Mouse (Mus musculus) testis, adult 2 months (tissue): ENCODE results near the gene Csrnp2. TPM values are rescaled to one million over a fixed set of nuclear protein-coding genes. Genes with fewer than 3 reads are reported as not detected.
"Not testable (repeated sequence)": the region's sequence is repeated elsewhere in the genome, so short reads cannot be mapped to it uniquely, and the experiment has no call there.

ENCODE experiments used
- H3K27ac ChIP-seq: fragments of 200-500 bp; 2 replicates; pipeline ENCODE4 v1.5.1; 2012; ENCODE audit warnings: low read depth, low read length; ENCODE audit not compliant: control insufficient read depth, insufficient read depth
- H3K27me3 ChIP-seq: fragments of 200-500 bp; 2 replicates; pipeline ENCODE4 v1.6.1; 2012; ENCODE audit warnings: mild to moderate bottlenecking, low read length, moderate library complexity; ENCODE audit not compliant: control insufficient read depth, insufficient read depth
- H3K36me3 ChIP-seq: fragments of 200-500 bp; 2 replicates; pipeline ENCODE4 v1.6.1; 2012; ENCODE audit warnings: mild to moderate bottlenecking, low read length; ENCODE audit not compliant: control insufficient read depth, insufficient read depth
- H3K4me1 ChIP-seq: fragments of 200-500 bp; 2 replicates; pipeline ENCODE4 v1.6.1; 2012; ENCODE audit warnings: low read length; ENCODE audit not compliant: control insufficient read depth, insufficient read depth
- H3K4me3 ChIP-seq: fragments of 200-500 bp; 2 replicates; pipeline ENCODE4 v1.5.1; 2012; ENCODE audit warnings: low read depth, mild to moderate bottlenecking, low read length, moderate library complexity, mixed read lengths; ENCODE audit not compliant: control insufficient read depth
- CTCF ChIP-seq: fragments of 200-500 bp; IDR thresholded peaks from 2 replicates; pipeline ENCODE4 v1.5.1; 2012; ENCODE audit warnings: low read depth, mild to moderate bottlenecking, inconsistent platforms, low read length, moderate library complexity; ENCODE audit not compliant: control insufficient read depth, insufficient read depth, insufficient replicate concordance
- POLR2A ChIP-seq: fragments of 200-500 bp; IDR thresholded peaks from 2 replicates; pipeline ENCODE4 v1.6.1; 2012; ENCODE audit warnings: low read depth, mild to moderate bottlenecking, inconsistent platforms, low read length, moderate library complexity; ENCODE audit not compliant: control insufficient read depth
- polyA plus RNA-seq: library from polyadenylated mRNA; depleted of rRNA; stranded (reverse); fragments of >200 nt; gene quantifications from 2 replicates; pipeline ENCODE4 v1.2.3, GENCODE M21; 2012; rRNA removed

The Csrnp2 gene
- 12.2 and 12.5 TPM in 2 replicates for polyA plus RNA-seq

- H3K4me3 ChIP-seq, result peak within 1 kb of the TSS; percentile 91
- peaks cover 6% of the 10 kb centered on the region for H3K4me1 ChIP-seq
- TF ChIP-seq CTCF, result peak; percentile 3; the same call in 1 of the 2 replicates
- TF ChIP-seq POLR2A, result peak; percentile 98
- peak within 1 kb of the TSS; percentile 59 for H3K27ac ChIP-seq
- no peaks in the 10 kb centered on the region for H3K27me3 ChIP-seq
- H3K36me3 ChIP-seq, result no peaks in the 10 kb centered on the region
These were observed at the start of gene Csrnp2 for GRCm38 (mm10) chr15:100495102-100495501. Gene Csrnp2 (minus strand): TSS chr15:100495488.

GRCm38 (mm10) chr15:100543651-100544030 is 48.4 kb upstream of the Csrnp2 start:
- H3K27me3 ChIP-seq, H3K36me3 ChIP-seq, H3K4me1 ChIP-seq, H3K27ac ChIP-seq, H3K4me3 ChIP-seq: not testable (repeated sequence)

GRCm38 (mm10) chr15:100542876-100543650 is 47.8 kb upstream of the Csrnp2 start:
- H3K27me3 ChIP-seq, H3K36me3 ChIP-seq, H3K4me1 ChIP-seq, H3K27ac ChIP-seq, H3K4me3 ChIP-seq: not testable (repeated sequence)

DNA sequence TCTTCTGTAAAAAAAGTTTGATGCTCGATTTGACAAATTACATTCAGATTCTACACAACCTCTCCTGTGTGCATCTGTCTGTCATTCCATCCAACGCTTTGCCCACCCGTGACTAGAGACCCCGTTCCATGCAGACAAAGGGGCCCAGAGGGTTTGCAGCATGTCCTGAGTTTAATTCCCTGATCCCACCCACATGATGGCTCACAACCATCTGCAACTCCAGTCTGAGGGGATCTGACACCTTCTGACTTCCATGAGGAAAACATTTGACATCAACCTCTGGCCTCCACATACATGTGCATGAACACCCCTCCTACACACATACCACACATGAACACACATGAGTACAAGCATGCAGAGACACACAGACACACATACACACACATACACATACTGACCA is 46.1 kb upstream of the Csrnp2 start:
- Histone ChIP-seq H3K4me3 (no peak overlapping the region), H3K4me1 (no peaks in the 10 kb centered on the region), H3K27me3 (no peaks in the 10 kb centered on the region), H3K36me3 (no peaks in the 10 kb centered on the region), H3K27ac (no peak overlapping the region)
- TF ChIP-seq POLR2A (no peak), CTCF (no peak)

DNA sequence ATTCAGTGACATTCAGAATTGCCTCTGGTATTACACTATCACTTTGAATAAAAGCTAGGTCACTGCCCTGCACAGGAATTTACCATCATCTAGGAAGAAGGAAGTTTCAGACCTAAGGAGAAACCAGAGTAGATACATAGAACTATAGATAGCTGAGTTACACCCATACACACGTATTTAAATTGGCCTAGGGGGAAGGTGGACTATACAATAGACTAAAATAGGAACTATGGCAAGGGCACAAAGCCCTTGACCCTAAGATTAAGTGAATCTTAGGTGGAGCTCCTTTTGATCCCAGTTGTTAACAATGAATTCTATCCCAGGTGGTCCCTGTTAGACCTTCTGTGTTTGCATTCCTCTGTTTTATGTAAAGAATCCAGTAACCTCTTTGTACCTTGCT is 45.7 kb upstream of the Csrnp2 start:
- H3K27me3 ChIP-seq, H3K27ac ChIP-seq, H3K4me3 ChIP-seq, H3K36me3 ChIP-seq, H3K4me1 ChIP-seq: not testable (repeated sequence)

- Histone ChIP-seq H3K36me3 (no peaks in the 10 kb centered on the region), H3K4me3 (no peak overlapping the region), H3K27ac (no peak overlapping the region), H3K27me3 (no peaks in the 10 kb centered on the region), H3K4me1 (no peaks in the 10 kb centered on the region)
- TF ChIP-seq CTCF (no peak), POLR2A (no peak)
These were observed 44.1 kb upstream of the Csrnp2 start for GRCm38 (mm10) chr15:100539411-100539810.

DNA sequence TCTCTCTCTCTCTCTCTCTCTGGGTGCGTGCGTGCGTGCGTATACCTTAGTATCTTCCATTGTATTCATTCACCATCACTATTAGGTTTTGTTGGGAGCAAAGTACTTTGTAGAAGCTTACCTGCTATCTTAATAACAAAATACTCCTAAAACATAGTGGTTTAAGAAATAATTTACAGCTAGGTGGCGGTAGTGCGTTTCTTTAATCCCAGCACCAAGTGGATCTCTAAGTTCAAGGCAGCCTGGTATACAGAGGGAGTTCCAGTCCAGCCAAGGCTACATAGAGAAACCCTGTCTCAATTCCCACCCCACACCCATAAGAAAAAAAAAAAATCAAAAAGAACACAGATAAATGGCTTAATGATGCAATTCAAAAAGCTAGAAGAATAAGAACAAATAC is 42.6 kb upstream of the Csrnp2 start:
- H3K27me3 ChIP-seq, result no peaks in the 10 kb centered on the region
- TF ChIP-seq CTCF (no peak), POLR2A (no peak)

GRCm38 (mm10) chr15:100527900-100528299 is 32.6 kb upstream of the Csrnp2 start:
- peaks cover 3% of the 10 kb centered on the region; the same call in 1 of the 2 replicates for H3K36me3 ChIP-seq
- no peaks in the 10 kb centered on the region for H3K27me3 ChIP-seq
- H3K4me1 ChIP-seq, result no peaks in the 10 kb centered on the region
- H3K27ac ChIP-seq, result 0 out of 2 replicates have a peak overlapping the region, but pooled peaks have one; percentile 18
- TF ChIP-seq POLR2A, result no peak
- TF ChIP-seq CTCF, result no peak
- no peak overlapping the region for H3K4me3 ChIP-seq

More for the DNA sequence above, 42.6 kb upstream of the Csrnp2 start:
- H3K4me1 ChIP-seq, result no peaks in the 10 kb centered on the region
- H3K27ac ChIP-seq, result no peak overlapping the region
- no peak overlapping the region for H3K4me3 ChIP-seq
- no peaks in the 10 kb centered on the region for H3K36me3 ChIP-seq
